Mouse (Mus musculus) heart, postnatal 25 days (tissue): ENCODE measurements around the gene Filip1l. TPM values are rescaled to one million over a fixed set of nuclear protein-coding genes. Genes with fewer than 3 reads are reported as not detected.

Experiments
- DNase-seq: peaks from one replicate; pipeline ENCODE4 v3.0.0; 2022; ENCODE audit warnings: low spot score
- intact Hi-C: fragments of 180-260 bp; cut with DNase I; formaldehyde crosslinking; loops from one replicate; pipeline ENCODE4 v1.15.1; 2025
- total RNA-seq, 2 experiments: library from RNA; stranded (reverse); gene quantifications; 2 replicates each; pipeline ENCODE4 v1.2.3; 2021

Gene Filip1l
- total RNA-seq, 2 experiments from 2014 or later, result 32.9 to 40.7 TPM

- intact Hi-C loops, result loop anchor here (5.0 kb wide), 2 partner anchors 93 to 163 kb away; no protein-coding TSS in a partner anchor
- no peak for DNase-seq
Observed at GRCm38 (mm10) chr16:57580041-57580440, 227.1 kb downstream of the Filip1l start.

- intact Hi-C loops, result loop anchor here (5.0 kb wide), 2 partner anchors 95 to 165 kb away; no protein-coding TSS in a partner anchor
- peak; percentile 21 for DNase-seq
Observed at GRCm38 (mm10) chr16:57582008-57582407, 229.1 kb downstream of the Filip1l start.

GRCm38 (mm10) chr16:57585201-57585600 lies 232.3 kb downstream of the Filip1l start:
- intact Hi-C loops, result no loop called here
- DNase-seq, result no peak

GRCm38 (mm10) chr16:57593422-57594157 lies 240.7 kb downstream of the Filip1l start:
- intact Hi-C loops, result loop anchor here (5.0 kb wide), 1 partner anchor 351 kb away; no protein-coding TSS in a partner anchor
- no peak for DNase-seq

DNA sequence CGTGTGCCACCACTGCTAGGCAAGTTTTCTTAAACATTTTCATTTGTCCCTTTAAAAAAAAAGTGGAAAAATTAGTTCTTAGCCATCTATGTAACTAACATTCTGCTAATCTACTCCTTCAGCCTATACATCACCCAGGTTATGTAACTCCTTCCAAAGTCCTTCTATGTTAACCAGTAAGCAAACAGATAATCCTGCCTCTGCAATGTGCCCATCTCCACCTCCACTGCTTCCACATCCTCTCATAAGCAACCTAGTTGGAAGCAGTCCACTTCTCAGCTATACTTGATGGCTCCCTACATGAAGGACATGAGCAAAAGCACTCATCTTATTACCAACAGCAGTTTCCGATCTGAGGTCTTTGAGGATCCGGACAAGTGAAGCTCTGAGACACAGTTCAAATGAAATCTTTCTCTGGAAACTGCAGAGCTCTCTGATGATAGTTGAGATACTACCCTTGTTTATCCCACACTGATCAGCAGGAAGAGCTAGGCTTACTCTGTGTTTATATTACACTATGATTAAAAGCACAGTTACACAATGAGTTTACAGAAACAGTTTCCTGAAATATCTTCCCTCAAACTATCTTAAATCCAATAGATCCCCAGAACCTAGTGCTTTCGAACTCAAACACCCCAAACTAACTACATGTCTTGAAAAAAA lies 244.5 kb downstream of the Filip1l start:
- intact Hi-C loops, result no loop called here
- no peak for DNase-seq

DNA sequence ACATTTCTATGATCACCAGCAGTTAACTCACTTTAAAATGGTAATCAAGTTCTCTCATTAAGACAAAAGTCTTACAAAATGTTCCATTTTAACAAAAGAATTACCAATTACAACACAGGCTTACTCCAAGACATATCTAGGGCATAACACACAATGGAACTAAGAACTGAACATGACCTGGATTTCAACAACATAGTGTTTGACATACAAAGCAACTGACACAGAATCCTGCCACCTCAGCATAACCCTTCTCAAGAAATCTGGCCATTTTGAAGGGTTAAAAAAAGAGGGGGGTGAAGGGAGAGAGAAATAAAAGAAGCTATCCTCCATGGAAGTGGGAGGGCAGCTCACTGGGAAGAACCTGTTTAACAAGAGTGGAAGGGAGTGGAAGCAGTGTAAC lies 248.1 kb downstream of the Filip1l start:
- intact Hi-C loops, result no loop called here
- DNase-seq, result no peak

GRCm38 (mm10) chr16:57606444-57607227 lies 253.7 kb downstream of the Filip1l start, which contains the start of gene Cmss1:
Gene Cmss1 (minus strand): TSS chr16:57606864.
- intact Hi-C loops, result no loop called here
- DNase-seq, result peak; percentile 51

GRCm38 (mm10) chr16:57611768-57612167 lies 258.9 kb downstream of the Filip1l start:
- DNase-seq, result no peak
- intact Hi-C loops, result no loop called here

Other genes with a start within 250 kb of the Filip1l start
- 10 to 100 TPM; 44.9 to 45.3 TPM for gene Tomm70a, start 231.4 kb upstream of the Filip1l start, total RNA-seq
- 10 to 100 TPM; 31.8 to 31.9 TPM for gene Nit2, start 185.8 kb upstream of the Filip1l start, total RNA-seq
- gene Tbc1d23, start 121.6 kb upstream of the Filip1l start, total RNA-seq, result 10 to 100 TPM; 23.9 to 26.2 TPM
- gene Tmem30c, start 60.2 kb upstream of the Filip1l start, total RNA-seq, result not detected